Mouse (Mus musculus) common myeloid progenitor, adult 5-6 weeks (primary cell): ENCODE measurements around the gene Sde2. TPM values are rescaled to one million over a fixed set of nuclear protein-coding genes. Genes with fewer than 3 reads are reported as not detected.
A peak's percentile ranks its signal among the peaks of the same experiment; 100 is the strongest.
"Not testable (repeated sequence)": the region's sequence is repeated elsewhere in the genome, so short reads cannot be mapped to it uniquely, and the experiment has no call there.

Experiments
- ATAC-seq: replicated peaks from 2 replicates; pipeline ENCODE4 v1.8.0; 2016; ENCODE audit warnings: low read depth, mild to moderate bottlenecking, moderate TSS enrichment, inconsistent platforms; ENCODE audit not compliant: poor library complexity, severe bottlenecking
- total RNA-seq: library from RNA; stranded (forward); fragments of 200-1000, 187-1606 nt; gene quantifications from 2 replicates; pipeline ENCODE4 v1.2.3, GENCODE M21; 2017

Gene Sde2
- total RNA-seq, 1 experiment from 2014 or later: 47.0 TPM

GRCm38 (mm10) chr1:180830588-180831346, 20.2 kb upstream of the Sde2 start:
- no peak for ATAC-seq

- ATAC-seq: peak; percentile 93
Measured at GRCm38 (mm10) chr1:180835273-180836015, 15.5 kb upstream of the Sde2 start.

GRCm38 (mm10) chr1:180836467-180836866, 14.5 kb upstream of the Sde2 start:
- ATAC-seq: not testable (repeated sequence)

GRCm38 (mm10) chr1:180837186-180837585, 13.7 kb upstream of the Sde2 start:
- ATAC-seq: no peak

- no peak for ATAC-seq
Measured at GRCm38 (mm10) chr1:180838014-180838413, 12.9 kb upstream of the Sde2 start.

GRCm38 (mm10) chr1:180839201-180839910, 11.6 kb upstream of the Sde2 start:
- no peak for ATAC-seq

- no peak for ATAC-seq
Measured at GRCm38 (mm10) chr1:180841561-180842300, 9.2 kb upstream of the Sde2 start.

GRCm38 (mm10) chr1:180848114-180848510, 2.8 kb upstream of the Sde2 start:
- peak; percentile 46 for ATAC-seq

- ATAC-seq: peak; percentile 34
Measured at GRCm38 (mm10) chr1:180848511-180849241, 2.3 kb upstream of the Sde2 start.

- ATAC-seq: no peak
Measured at GRCm38 (mm10) chr1:180849701-180850301, 1.1 kb upstream of the Sde2 start.

GRCm38 (mm10) chr1:180858763-180859162, 7.8 kb downstream of the Sde2 start:
- ATAC-seq: no peak

- ATAC-seq: no peak
Measured at GRCm38 (mm10) chr1:180860030-180860429, 9.1 kb downstream of the Sde2 start.

- ATAC-seq: peak; percentile 76; the same call in 1 of the 2 replicates
Measured at GRCm38 (mm10) chr1:180863606-180864005, 12.7 kb downstream of the Sde2 start.

GRCm38 (mm10) chr1:180866001-180866400, 15.1 kb downstream of the Sde2 start:
- no peak for ATAC-seq

GRCm38 (mm10) chr1:180870122-180870650, 19.3 kb downstream of the Sde2 start:
- ATAC-seq: no peak

- ATAC-seq: peak; percentile 97
Measured at GRCm38 (mm10) chr1:180873861-180874484, 23.0 kb downstream of the Sde2 start.

GRCm38 (mm10) chr1:180874615-180875014, 23.7 kb downstream of the Sde2 start:
- ATAC-seq: no peak

- ATAC-seq: no peak
Measured at GRCm38 (mm10) chr1:180875126-180875525, 24.2 kb downstream of the Sde2 start.
